Mouse (Mus musculus) embryonic facial prominence, embryonic 12.5 days (tissue): ENCODE results near the gene Btg3. TPM values are rescaled to one million over a fixed set of nuclear protein-coding genes. Genes with fewer than 3 reads are reported as not detected.

Experiments used
- ATAC-seq: fragments of 200-750 bp; cut with Nextera tagmentation; 2 replicates; pipeline ENCODE4 v1.8.0; 2017; ENCODE audit not compliant: insufficient number of reproducible peaks, insufficient read depth, low FRiP score, low TSS enrichment
- H3K27ac ChIP-seq: fragments of 300-500 bp; sonication (generic); 2 replicates; pipeline ENCODE4 v1.5.1; 2016; ENCODE audit warnings: mild to moderate bottlenecking
- H3K27me3 ChIP-seq: fragments of 300-500 bp; sonication (generic); 2 replicates; pipeline ENCODE4 v1.6.1; 2016; ENCODE audit warnings: mild to moderate bottlenecking, moderate library complexity
- H3K36me3 ChIP-seq: fragments of 300-500 bp; sonication (generic); 2 replicates; pipeline ENCODE4 v1.6.1; 2016; ENCODE audit warnings: mild to moderate bottlenecking
- H3K4me1 ChIP-seq: fragments of 300-500 bp; sonication (generic); 2 replicates; pipeline ENCODE4 v1.6.1; 2016
- H3K4me2 ChIP-seq: fragments of 300-500 bp; sonication (generic); replicated peaks from 2 replicates; pipeline ENCODE4 v1.6.1; 2016; ENCODE audit warnings: mild to moderate bottlenecking, moderate library complexity
- H3K4me3 ChIP-seq: fragments of 300-500 bp; sonication (generic); 2 replicates; pipeline ENCODE4 v1.5.1; 2016; ENCODE audit warnings: mild to moderate bottlenecking
- H3K9ac ChIP-seq: fragments of 300-500 bp; sonication (generic); 2 replicates; pipeline ENCODE4 v1.6.1; 2016; ENCODE audit warnings: mild to moderate bottlenecking, moderate library complexity
- H3K9me3 ChIP-seq: fragments of 300-500 bp; sonication (generic); 2 replicates; pipeline ENCODE4 v1.6.1; 2016; ENCODE audit warnings: mild to moderate bottlenecking, moderate library complexity
- WGBS: fragments of 180-500 bp; shearing (Covaris S2); methylation state at CpG from one replicate; pipeline ENCODE4 v1.1.7; 2016; 5-methylcytosine and 5-hydroxymethylcytosine counted together
- polyA plus RNA-seq: library from polyadenylated mRNA; unstranded; fragments of >200 nt; fragmentation: Nextera tagmentation; extraction: Ambion mirVana; gene quantifications from 2 replicates; pipeline ENCODE4 v1.2.1, GENCODE M21; 2016

Btg3 gene
- polyA plus RNA-seq, 1 experiment from 2014 or later = 41.7 TPM

DNA sequence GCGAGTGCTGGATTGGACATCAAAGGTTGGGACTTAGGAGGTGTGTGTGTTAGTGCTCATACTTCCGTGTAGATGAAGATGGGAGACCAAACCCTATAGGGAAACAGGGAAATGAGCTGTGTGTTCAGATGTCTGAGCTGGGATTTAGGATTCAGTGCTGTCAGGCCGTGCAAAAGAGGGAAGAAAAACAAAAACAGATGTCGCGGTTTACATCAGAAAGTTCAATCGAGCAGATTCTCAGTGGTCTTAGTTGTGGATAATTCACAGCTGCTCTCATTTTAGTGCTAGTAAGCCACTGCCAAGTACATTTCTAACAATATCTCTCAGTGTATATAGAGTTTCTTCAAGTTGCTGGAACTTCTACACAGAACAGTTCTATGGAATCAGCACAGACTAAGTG, 33.2 kb downstream of the Btg3 start:
- WGBS = 33% methylated on average over 6 of the region's 6 CpGs
- peak overlapping the region; percentile 59 for H3K27ac ChIP-seq

DNA sequence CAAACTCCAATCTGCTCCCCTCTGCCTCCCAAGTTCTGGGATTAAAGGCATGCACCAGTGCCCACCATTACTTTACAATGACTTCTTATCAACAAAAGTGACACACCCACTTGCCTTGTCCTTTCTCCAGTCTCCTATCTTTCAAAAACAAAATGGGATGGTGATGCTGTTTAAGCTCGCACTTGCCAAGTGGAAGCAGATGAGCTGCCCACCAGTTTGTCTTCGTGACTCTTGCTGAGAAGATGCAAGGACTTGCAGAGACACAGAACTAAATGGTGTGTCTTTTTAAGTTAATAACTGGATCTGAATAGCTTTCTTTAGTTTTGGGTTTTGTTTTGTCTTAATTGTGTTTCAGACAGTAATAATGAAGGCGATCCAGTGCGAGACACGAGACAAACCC, 34.2 kb downstream of the Btg3 start:
- no peak overlapping the region for H3K4me3 ChIP-seq
- H3K9ac ChIP-seq = no peak overlapping the region
- WGBS = 93% methylated on average over 5 of the region's 5 CpGs
- no peak for ATAC-seq
- H3K36me3 ChIP-seq = 0 out of 2 replicates have a peak, but pooled peaks cover 6% of the 10 kb centered on the region
- H3K27me3 ChIP-seq = no peaks in the 10 kb centered on the region
- no peaks in the 10 kb centered on the region for H3K9me3 ChIP-seq
- no peak overlapping the region for H3K27ac ChIP-seq
- H3K4me2 ChIP-seq = no peak overlapping the region
- H3K4me1 ChIP-seq = peaks cover 12% of the 10 kb centered on the region

More for the DNA sequence above, 33.2 kb downstream of the Btg3 start:
- H3K9me3 ChIP-seq = no peaks in the 10 kb centered on the region
- no peaks in the 10 kb centered on the region for H3K27me3 ChIP-seq
- H3K9ac ChIP-seq = no peak overlapping the region
- ATAC-seq = no peak
- H3K36me3 ChIP-seq = 0 out of 2 replicates have a peak, but pooled peaks cover 8% of the 10 kb centered on the region
- peaks cover 12% of the 10 kb centered on the region for H3K4me1 ChIP-seq
- H3K4me3 ChIP-seq = no peak overlapping the region
- no peak overlapping the region for H3K4me2 ChIP-seq

DNA sequence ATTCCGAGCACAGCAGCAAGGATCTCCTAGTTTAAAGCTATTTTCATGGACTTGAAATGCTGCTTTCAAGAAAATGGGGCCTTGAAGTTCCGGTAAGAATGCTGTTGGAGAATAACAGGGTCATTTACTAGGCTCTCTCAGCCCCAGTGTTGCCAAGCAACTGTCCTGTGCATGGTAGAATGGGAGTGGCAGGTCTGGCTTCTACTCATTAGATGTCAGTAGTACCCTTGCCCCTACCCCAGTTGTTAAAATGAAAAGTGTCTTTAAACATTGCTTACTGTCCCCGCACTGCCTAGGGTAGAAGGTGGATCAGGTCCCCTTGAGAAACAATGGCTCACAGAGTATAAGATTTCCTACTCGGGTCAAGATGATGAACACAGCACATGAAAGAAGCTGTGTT, 35.6 kb downstream of the Btg3 start:
- H3K4me2 ChIP-seq = no peak overlapping the region
- H3K4me1 ChIP-seq = peaks cover 12% of the 10 kb centered on the region
- no peak overlapping the region for H3K4me3 ChIP-seq
- H3K9ac ChIP-seq = no peak overlapping the region
- ATAC-seq = no peak
- H3K27me3 ChIP-seq = no peaks in the 10 kb centered on the region
- H3K27ac ChIP-seq = no peak overlapping the region
- WGBS = 75% methylated on average over 4 of the region's 4 CpGs
- no peaks in the 10 kb centered on the region for H3K9me3 ChIP-seq
- H3K36me3 ChIP-seq = 0 out of 2 replicates have a peak, but pooled peaks cover 6% of the 10 kb centered on the region

DNA sequence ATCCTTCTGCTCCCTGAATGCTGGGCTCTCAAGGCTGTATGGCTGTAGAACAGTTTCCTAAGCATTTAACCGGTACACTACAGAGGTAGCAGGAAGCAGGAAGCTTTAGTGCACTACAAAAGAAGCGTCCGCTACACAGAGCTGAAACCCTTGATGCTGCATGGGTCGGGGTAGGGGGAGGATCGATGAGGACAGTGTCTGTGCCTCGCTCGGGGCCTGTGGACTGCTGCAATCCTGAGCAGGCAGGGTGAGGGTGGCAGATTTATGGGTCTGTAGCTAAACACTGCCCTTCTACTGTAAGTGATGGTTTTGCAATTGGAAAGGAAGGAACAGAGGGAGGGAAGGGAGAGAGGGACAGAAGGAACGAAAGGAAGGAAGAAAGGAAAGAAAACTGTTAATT, 39.8 kb downstream of the Btg3 start:
- Histone ChIP-seq H3K27me3 (no peaks in the 10 kb centered on the region), H3K36me3 (peaks cover 40% of the 10 kb centered on the region), H3K4me3 (no peak overlapping the region), H3K9ac (no peak overlapping the region), H3K4me1 (peaks cover 3% of the 10 kb centered on the region; the same call in 1 of the 2 replicates), H3K27ac (no peak overlapping the region), H3K9me3 (no peaks in the 10 kb centered on the region), H3K4me2 (no peak overlapping the region)
- no peak for ATAC-seq
- WGBS = 77% methylated on average over 8 of the region's 8 CpGs

DNA sequence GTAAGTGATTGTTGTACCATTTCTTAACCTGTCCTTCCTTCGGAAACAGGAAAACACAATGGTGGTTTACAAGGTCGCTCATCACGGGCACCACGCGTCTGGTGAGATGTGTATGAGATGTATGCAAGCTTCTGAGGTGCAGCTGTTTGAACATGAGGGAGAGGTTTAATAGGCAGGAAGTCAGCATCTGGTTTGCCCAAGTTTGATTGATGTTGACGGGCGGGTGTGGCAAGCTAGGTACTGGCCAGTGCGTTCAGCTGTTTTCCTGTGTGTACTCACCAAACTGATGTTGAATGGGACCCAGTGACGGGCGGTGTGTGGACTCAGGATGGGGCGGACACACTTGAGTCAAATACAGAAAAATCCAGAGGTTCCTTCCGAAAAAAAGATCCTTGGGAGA, 49.0 kb downstream of the Btg3 start:
- Histone ChIP-seq H3K4me3 (no peak overlapping the region), H3K36me3 (peaks cover 24% of the 10 kb centered on the region; the same call in 1 of the 2 replicates), H3K9me3 (no peaks in the 10 kb centered on the region), H3K4me1 (no peaks in the 10 kb centered on the region), H3K27me3 (no peaks in the 10 kb centered on the region), H3K27ac (no peak overlapping the region), H3K4me2 (no peak overlapping the region), H3K9ac (no peak overlapping the region)
- WGBS = 89% methylated on average over 12 of the region's 12 CpGs
- no peak for ATAC-seq

DNA sequence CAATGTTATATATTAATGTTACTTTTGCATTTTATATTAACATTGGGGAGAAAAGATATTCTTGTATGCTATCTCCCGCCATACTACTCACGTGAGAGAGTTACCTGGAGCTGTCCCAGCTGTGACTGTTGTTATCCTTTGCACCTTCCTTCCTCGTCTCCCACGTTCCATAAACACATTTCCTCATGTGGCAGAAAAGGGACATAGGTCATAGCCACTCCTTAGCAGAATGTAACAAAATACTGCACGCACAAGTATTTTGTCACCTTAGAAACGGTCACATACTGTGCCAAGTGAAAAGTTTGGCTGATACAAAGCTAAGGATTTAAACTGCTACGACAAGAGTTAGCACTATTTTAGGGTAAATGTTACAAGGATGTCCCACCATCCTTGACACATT, 49.4 kb downstream of the Btg3 start:
- Histone ChIP-seq H3K27me3 (no peaks in the 10 kb centered on the region), H3K27ac (no peak overlapping the region), H3K9me3 (no peaks in the 10 kb centered on the region), H3K4me3 (no peak overlapping the region), H3K4me1 (peaks cover 2% of the 10 kb centered on the region), H3K9ac (no peak overlapping the region), H3K4me2 (no peak overlapping the region), H3K36me3 (0 out of 2 replicates have a peak, but pooled peaks cover 21% of the 10 kb centered on the region)
- no peak for ATAC-seq
- WGBS = 89% methylated on average over 7 of the region's 7 CpGs

DNA sequence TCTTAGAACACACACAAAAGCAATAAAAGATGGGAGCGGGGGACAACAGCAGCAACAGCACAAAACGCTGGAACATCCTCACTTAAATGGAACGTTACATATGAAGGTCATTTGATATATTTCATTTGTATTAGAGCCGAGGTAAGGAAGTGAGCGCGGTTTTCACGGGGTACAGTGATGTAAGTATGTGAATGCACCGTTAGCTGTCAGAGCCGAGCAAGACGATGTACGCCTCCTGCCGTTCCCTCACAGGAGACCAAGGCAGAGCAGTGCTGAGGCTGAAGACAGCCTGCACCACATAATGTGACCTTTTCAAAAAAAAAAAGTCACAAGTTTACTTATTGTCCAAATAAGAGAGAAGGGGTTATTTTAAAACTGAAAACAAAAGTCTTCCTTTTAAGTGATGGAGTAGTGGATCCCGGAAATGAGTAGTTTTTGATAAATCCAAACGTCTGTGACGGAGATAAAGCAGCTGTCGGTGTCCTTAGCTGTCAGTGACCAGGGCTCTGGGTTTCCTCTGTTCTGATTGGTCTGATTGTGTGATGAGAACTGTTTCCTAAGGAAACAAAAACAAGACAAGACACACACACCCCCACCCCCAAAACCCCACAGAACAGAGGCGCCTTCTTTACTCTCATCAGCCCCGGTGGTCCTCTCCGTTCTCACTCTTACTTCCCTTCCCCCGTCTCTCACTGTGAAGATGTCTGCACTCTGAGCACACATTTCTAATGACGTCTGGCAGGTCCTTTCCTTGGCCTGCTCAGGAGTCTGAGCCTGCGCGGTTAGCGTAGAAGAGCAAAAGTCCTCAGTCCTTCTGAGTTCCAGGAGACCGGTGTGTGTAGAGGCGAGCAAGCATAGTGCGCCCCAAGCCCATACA, 50.8 kb downstream of the Btg3 start:
- no peak for ATAC-seq
- Histone ChIP-seq H3K9me3 (no peaks in the 10 kb centered on the region), H3K27me3 (no peaks in the 10 kb centered on the region), H3K4me3 (no peak overlapping the region), H3K9ac (no peak overlapping the region), H3K4me1 (peaks cover 12% of the 10 kb centered on the region), H3K27ac (no peak overlapping the region), H3K4me2 (no peak overlapping the region), H3K36me3 (0 out of 2 replicates have a peak, but pooled peaks cover 21% of the 10 kb centered on the region)
- WGBS = 76% methylated on average over 27 of the region's 27 CpGs

DNA sequence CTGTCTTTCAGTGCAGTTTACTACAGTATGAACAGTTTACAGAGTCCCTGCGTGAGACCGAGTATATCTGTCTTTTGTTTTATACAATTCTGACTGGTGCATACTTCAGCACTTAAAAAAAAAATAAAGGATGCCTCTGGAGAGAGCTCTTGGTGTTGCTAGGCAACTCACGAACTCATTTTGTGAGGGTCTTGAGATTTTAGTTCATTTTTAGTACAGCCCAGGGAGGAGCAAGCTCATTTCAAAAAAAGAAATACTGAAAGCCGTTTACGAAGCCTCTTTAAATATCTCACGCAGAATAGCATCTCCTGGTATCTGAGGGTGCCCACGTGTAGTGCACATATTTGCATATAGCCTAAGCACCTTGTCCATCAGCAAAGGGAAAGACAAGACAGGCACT, 54.9 kb downstream of the Btg3 start:
- Histone ChIP-seq H3K4me3 (no peak overlapping the region), H3K36me3 (0 out of 2 replicates have a peak, but pooled peaks cover 5% of the 10 kb centered on the region), H3K27ac (no peak overlapping the region), H3K4me2 (0 out of 2 replicates have a peak overlapping the region, but pooled peaks have one; percentile 14), H3K9me3 (no peaks in the 10 kb centered on the region), H3K27me3 (no peaks in the 10 kb centered on the region), H3K4me1 (peaks cover 15% of the 10 kb centered on the region), H3K9ac (no peak overlapping the region)
- ATAC-seq = no peak
- 50% methylated on average over 7 of the region's 7 CpGs for WGBS

DNA sequence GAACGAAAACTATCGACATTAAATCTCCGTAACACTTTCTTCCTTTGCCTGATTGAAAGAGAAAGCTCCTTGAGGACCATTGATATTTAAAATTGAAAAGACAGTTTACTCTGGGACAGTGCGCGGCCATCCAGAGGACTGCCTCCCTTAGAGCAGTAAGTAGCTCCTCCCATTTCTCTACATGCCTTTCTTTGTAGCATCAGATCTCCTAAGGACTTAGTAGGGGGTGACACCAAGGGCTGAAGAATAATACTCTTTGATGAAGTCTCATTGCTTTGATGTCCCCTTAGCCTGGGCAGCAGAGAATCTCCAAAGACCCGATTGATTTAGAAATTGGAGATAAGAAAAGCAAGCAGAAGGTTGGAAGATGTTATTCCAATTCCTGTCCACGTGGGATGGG, 55.4 kb downstream of the Btg3 start:
- Histone ChIP-seq H3K27me3 (no peaks in the 10 kb centered on the region), H3K4me2 (no peak overlapping the region), H3K9me3 (no peaks in the 10 kb centered on the region), H3K36me3 (0 out of 2 replicates have a peak, but pooled peaks cover 5% of the 10 kb centered on the region), H3K4me3 (no peak overlapping the region), H3K9ac (no peak overlapping the region), H3K27ac (no peak overlapping the region), H3K4me1 (peaks cover 15% of the 10 kb centered on the region)
- no peak for ATAC-seq
- 15% methylated on average over 7 of the region's 7 CpGs for WGBS

DNA sequence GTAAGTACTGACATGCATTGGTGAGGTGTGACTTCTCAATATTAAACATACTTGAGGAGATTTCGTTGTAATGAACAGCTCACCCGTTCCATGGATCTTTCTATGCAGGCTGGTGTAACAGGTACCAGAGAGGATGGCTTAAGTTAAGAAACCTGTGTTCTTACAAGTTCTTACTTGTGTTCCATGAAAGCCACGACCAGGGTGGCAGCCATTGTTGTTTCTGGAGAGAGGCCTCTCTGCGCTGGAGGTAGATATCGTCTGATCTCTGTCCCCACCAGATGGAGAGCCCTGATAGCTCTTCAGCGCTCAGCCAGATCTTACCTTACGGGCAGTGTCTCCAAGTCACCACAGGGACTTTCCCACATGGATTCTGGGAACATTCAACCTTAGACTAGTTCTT, 57.3 kb downstream of the Btg3 start:
- 77% methylated on average over 7 of the region's 7 CpGs for WGBS
- H3K27ac ChIP-seq = no peak overlapping the region
- no peaks in the 10 kb centered on the region for H3K9me3 ChIP-seq
- H3K9ac ChIP-seq = no peak overlapping the region
- no peak overlapping the region for H3K4me3 ChIP-seq
- peaks cover 15% of the 10 kb centered on the region for H3K4me1 ChIP-seq
- no peak for ATAC-seq
- H3K27me3 ChIP-seq = no peaks in the 10 kb centered on the region
- no peak overlapping the region for H3K4me2 ChIP-seq
- no peaks in the 10 kb centered on the region for H3K36me3 ChIP-seq

DNA sequence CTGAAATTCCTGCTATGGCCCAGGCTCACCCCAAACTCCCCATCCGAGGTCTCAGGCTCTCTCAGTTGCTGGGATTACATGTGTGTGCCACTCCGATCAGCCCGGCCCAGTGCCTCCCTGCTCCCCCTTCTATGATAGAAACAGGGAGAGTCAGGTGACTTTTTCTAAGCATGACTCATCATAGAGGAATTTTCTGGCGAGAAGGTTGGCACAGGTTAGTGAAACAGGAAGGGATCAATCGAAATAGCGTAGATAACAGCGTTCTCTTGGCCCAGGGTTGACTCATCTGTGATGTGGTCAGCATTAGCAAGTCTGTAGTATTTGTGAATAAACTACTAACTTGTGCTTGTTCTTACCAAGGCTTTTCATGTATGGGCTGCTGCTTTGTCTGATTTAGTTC, 59.0 kb downstream of the Btg3 start:
- H3K4me3 ChIP-seq = no peak overlapping the region
- ATAC-seq = no peak
- 71% methylated on average over 7 of the region's 7 CpGs for WGBS
- H3K36me3 ChIP-seq = no peaks in the 10 kb centered on the region
- H3K27ac ChIP-seq = no peak overlapping the region
- no peak overlapping the region for H3K4me2 ChIP-seq
- H3K9me3 ChIP-seq = no peaks in the 10 kb centered on the region
- H3K27me3 ChIP-seq = no peaks in the 10 kb centered on the region
- no peak overlapping the region for H3K9ac ChIP-seq
- H3K4me1 ChIP-seq = peaks cover 31% of the 10 kb centered on the region

DNA sequence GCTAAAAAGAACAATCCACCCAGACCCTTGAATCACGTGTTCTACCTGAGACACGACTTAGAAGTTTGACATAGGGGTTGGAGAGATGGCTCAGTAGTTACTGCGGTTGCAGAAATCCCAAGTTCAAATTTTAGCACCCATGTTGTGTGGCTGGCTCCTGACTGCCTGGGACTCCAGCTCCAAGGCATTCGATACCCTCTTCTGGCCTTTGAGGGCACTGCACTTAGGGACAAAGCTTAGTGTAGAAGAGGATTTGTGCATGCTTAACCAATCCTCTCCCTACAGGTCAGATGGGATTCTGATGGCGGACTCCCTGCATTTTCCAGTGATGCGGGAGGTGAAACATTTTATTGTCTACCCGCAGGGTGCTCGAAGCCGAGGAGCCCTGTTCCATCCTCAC, 60.1 kb downstream of the Btg3 start:
- no peak overlapping the region for H3K4me3 ChIP-seq
- H3K4me2 ChIP-seq = no peak overlapping the region
- 85% methylated on average over 9 of the region's 9 CpGs for WGBS
- no peaks in the 10 kb centered on the region for H3K9me3 ChIP-seq
- H3K36me3 ChIP-seq = no peaks in the 10 kb centered on the region
- no peak for ATAC-seq
- H3K27me3 ChIP-seq = no peaks in the 10 kb centered on the region
- no peak overlapping the region for H3K9ac ChIP-seq
- no peak overlapping the region for H3K27ac ChIP-seq
- H3K4me1 ChIP-seq = peaks cover 29% of the 10 kb centered on the region; the same call in 1 of the 2 replicates
